Mouse (Mus musculus) G1E (cell line): ENCODE data around the gene Il17c. TPM values are rescaled to one million over a fixed set of nuclear protein-coding genes. Genes with fewer than 3 reads are reported as not detected.

Experiments used
- ATAC-seq: 2 replicates; pipeline ENCODE4 v1.8.0; 2016; ENCODE audit warnings: mild to moderate bottlenecking; ENCODE audit not compliant: insufficient number of reproducible peaks, poor library complexity, low FRiP score, severe bottlenecking; ENCODE audit errors: extremely low read depth
- DNase-seq: peaks from one replicate; pipeline ENCODE4 v3.0.0; 2012; ENCODE audit warnings: low spot score
- H3K27me3 ChIP-seq: 2 replicates; pipeline ENCODE4 v1.6.1; 2012; ENCODE audit warnings: mild to moderate bottlenecking, low read length, inconsistent platforms; ENCODE audit not compliant: insufficient read depth
- H3K36me3 ChIP-seq: replicated peaks from 2 replicates; pipeline ENCODE3; 2012; ENCODE audit warnings: mild to moderate bottlenecking, inconsistent platforms
- H3K4me1 ChIP-seq: 2 replicates; pipeline ENCODE4 v1.6.1; 2012; ENCODE audit warnings: low read depth, low read length, inconsistent platforms, mixed read lengths; ENCODE audit not compliant: insufficient read depth
- H3K4me3 ChIP-seq: 2 replicates; pipeline ENCODE4 v1.5.1; 2012; ENCODE audit warnings: low read depth, mild to moderate bottlenecking, inconsistent platforms, low read length, moderate library complexity, mixed read lengths
- H3K9me3 ChIP-seq: replicated peaks from 2 replicates; pipeline ENCODE4 v1.6.1; 2012; ENCODE audit warnings: inconsistent platforms
- CTCF ChIP-seq: IDR thresholded peaks from 2 replicates; pipeline ENCODE4 v1.5.1; 2012; ENCODE audit warnings: low read depth, low read length, inconsistent platforms, mixed read lengths
- GATA1 ChIP-seq: IDR thresholded peaks from 2 replicates; pipeline ENCODE4 v1.6.1; 2012; ENCODE audit warnings: borderline replicate concordance, low read length, inconsistent platforms, mixed read lengths
- GATA2 ChIP-seq: IDR thresholded peaks from 2 replicates; pipeline ENCODE4 v1.6.1; 2012; ENCODE audit warnings: low read depth, low read length, inconsistent platforms, borderline replicate concordance
- POLR2AphosphoS5 ChIP-seq: IDR thresholded peaks from 2 replicates; pipeline ENCODE4 v1.6.1; 2012; ENCODE audit warnings: low read depth, low read length, inconsistent platforms; ENCODE audit not compliant: insufficient replicate concordance
- TAL1 ChIP-seq: conservative IDR thresholded peaks from 2 replicates; pipeline ENCODE4 v1.6.1; 2012; ENCODE audit warnings: low read depth, low read length, inconsistent platforms, mixed read lengths
- polyA plus RNA-seq: library from polyadenylated mRNA; stranded (reverse); fragments of >175 nt; gene quantifications from 2 replicates; pipeline ENCODE4 v1.2.3, GENCODE M21; 2012
- total RNA-seq, 2 experiments: library from RNA; stranded (forward) in 1 of 2; stranded (reverse) in 1 of 2; fragments of 200-1000 nt in 1 of 2; fragments of >200 nt in 1 of 2; fragmentation: Nextera tagmentation in 1 of 2; gene quantifications; 2 replicates each; pipeline ENCODE4 v1.2.3; 2014 to 2017

Gene Il17c
- total and polyA plus RNA-seq, 3 experiments: not detected

DNA sequence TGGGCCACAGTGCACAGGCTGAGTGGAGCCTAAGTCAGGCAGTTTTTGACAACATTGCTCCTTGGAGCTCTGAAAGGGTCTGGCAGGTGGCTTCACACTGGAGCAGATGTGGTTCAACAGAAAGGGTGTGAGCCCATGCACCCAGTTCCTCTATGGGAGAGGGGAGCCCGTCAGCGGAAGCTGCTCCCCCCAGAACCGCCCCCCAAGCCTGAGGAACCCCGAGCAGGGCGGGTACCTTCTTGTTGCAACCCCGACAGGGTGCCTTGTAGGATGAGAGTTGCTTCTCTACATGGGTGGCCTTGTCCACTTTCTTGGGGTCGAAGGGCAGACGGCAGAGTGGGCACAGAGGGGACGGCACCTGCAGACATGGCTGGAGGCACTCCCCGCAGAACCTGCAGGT lies 48.1 kb downstream of the Il17c start:
- Histone ChIP-seq H3K27me3 (no peaks in the 10 kb centered on the region; the same call in 1 of the 2 replicates), H3K4me3 (no peak overlapping the region), H3K36me3 (peaks cover 89% of the 10 kb centered on the region), H3K4me1 (peaks cover 32% of the 10 kb centered on the region), H3K9me3 (no peaks in the 10 kb centered on the region)
- ATAC-seq (no peak), DNase-seq (no peak)
- no peak for TF ChIP-seq POLR2AphosphoS5
- TF ChIP-seq GATA2: no peak
- TF ChIP-seq CTCF: no peak
- no peak for TF ChIP-seq GATA1
- TF ChIP-seq TAL1: no peak

DNA sequence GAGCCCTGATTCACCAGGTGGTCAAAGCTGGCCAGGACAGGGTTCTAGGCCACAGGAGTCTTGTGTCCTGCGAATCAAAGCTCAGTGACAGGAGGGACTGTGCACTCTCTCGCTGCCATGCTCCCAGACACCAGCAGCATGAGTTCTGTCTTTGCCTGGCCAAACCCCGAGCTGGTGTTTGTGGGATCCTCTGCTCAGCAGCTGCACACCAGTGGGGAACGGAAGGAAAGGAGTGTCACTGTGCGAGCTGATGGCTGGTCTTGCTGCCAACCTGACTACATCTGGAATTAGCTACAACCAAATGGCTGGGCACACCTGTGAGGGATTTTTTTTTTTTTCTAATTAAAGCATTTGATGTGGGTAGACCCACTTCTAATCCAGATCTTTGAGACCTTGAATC lies 48.9 kb downstream of the Il17c start:
- TF ChIP-seq POLR2AphosphoS5 (no peak), GATA2 (no peak), GATA1 (no peak), CTCF (no peak), TAL1 (no peak)
- Histone ChIP-seq H3K27me3 (no peaks in the 10 kb centered on the region; the same call in 1 of the 2 replicates), H3K4me1 (peaks cover 29% of the 10 kb centered on the region), H3K4me3 (no peak overlapping the region), H3K9me3 (no peaks in the 10 kb centered on the region), H3K36me3 (peaks cover 81% of the 10 kb centered on the region)
- no peak for ATAC-seq
- DNase-seq: no peak

Other genes starting within 250 kb of the Il17c start
- 254 and 292 TPM in 2 replicates for gene Zfpm1, start 139.9 kb upstream of the Il17c start, total RNA-seq (2014; fragmentation: Nextera tagmentation)
- gene Zfpm1, start 139.9 kb upstream of the Il17c start, total RNA-seq (2017): 53.1 and 54.4 TPM in 2 replicates
- gene Zfpm1, start 139.9 kb upstream of the Il17c start, polyA plus RNA-seq: 1,150 and 1,251 TPM in 2 replicates
- gene Trhr2, start 61.3 kb upstream of the Il17c start, total RNA-seq (2014; fragmentation: Nextera tagmentation): not detected in 2 replicates
- not detected in 2 replicates for gene Trhr2, start 61.3 kb upstream of the Il17c start, total RNA-seq (2017)
- gene Trhr2, start 61.3 kb upstream of the Il17c start, polyA plus RNA-seq: not detected in 2 replicates
- 40.3 and 45.8 TPM in 2 replicates for gene Zc3h18, start 45.4 kb upstream of the Il17c start, total RNA-seq (2014; fragmentation: Nextera tagmentation)
- gene Zc3h18, start 45.4 kb upstream of the Il17c start, total RNA-seq (2017): 52.7 and 58.4 TPM in 2 replicates
- gene Zc3h18, start 45.4 kb upstream of the Il17c start, polyA plus RNA-seq: 134 and 143 TPM in 2 replicates
- gene Cyba, start 10.9 kb downstream of the Il17c start, total RNA-seq (2014; fragmentation: Nextera tagmentation): 93.6 and 103 TPM in 2 replicates
- gene Cyba, start 10.9 kb downstream of the Il17c start, total RNA-seq (2017): 57.2 and 69.2 TPM in 2 replicates
- gene Cyba, start 10.9 kb downstream of the Il17c start, polyA plus RNA-seq: 368 and 426 TPM in 2 replicates
- 3.1 and 4.5 TPM in 2 replicates for gene Mvd, start 21.4 kb downstream of the Il17c start, total RNA-seq (2014; fragmentation: Nextera tagmentation)
- gene Mvd, start 21.4 kb downstream of the Il17c start, total RNA-seq (2017): 33.3 and 38.6 TPM in 2 replicates
- 25.8 and 26.4 TPM in 2 replicates for gene Mvd, start 21.4 kb downstream of the Il17c start, polyA plus RNA-seq
- not detected in 2 replicates for gene Snai3, start 38.7 kb downstream of the Il17c start, total RNA-seq (2014; fragmentation: Nextera tagmentation)
- gene Snai3, start 38.7 kb downstream of the Il17c start, total RNA-seq (2017): not detected in 2 replicates
- not detected in 2 replicates for gene Snai3, start 38.7 kb downstream of the Il17c start, polyA plus RNA-seq
- 28.0 and 45.3 TPM in 2 replicates for gene Rnf166, start 54.0 kb downstream of the Il17c start, total RNA-seq (2014; fragmentation: Nextera tagmentation)
- 18.6 and 29.4 TPM in 2 replicates for gene Rnf166, start 54.0 kb downstream of the Il17c start, total RNA-seq (2017)
- 29.5 and 33.3 TPM in 2 replicates for gene Rnf166, start 54.0 kb downstream of the Il17c start, polyA plus RNA-seq
- gene Ctu2, start 54.1 kb downstream of the Il17c start, total RNA-seq (2014; fragmentation: Nextera tagmentation): 10.9 and 18.3 TPM in 2 replicates
- gene Ctu2, start 54.1 kb downstream of the Il17c start, total RNA-seq (2017): 8.8 and 10.9 TPM in 2 replicates
- gene Ctu2, start 54.1 kb downstream of the Il17c start, polyA plus RNA-seq: 19.4 and 25.7 TPM in 2 replicates
- gene Piezo1, start 129.3 kb downstream of the Il17c start, total RNA-seq (2014; fragmentation: Nextera tagmentation): 77.0 and 95.3 TPM in 2 replicates
- 24.9 and 26.0 TPM in 2 replicates for gene Piezo1, start 129.3 kb downstream of the Il17c start, total RNA-seq (2017)
- gene Piezo1, start 129.3 kb downstream of the Il17c start, polyA plus RNA-seq: 69.6 and 79.4 TPM in 2 replicates
- 70.8 and 71.7 TPM in 2 replicates for gene Cdt1, start 146.0 kb downstream of the Il17c start, total RNA-seq (2014; fragmentation: Nextera tagmentation)
- 46.9 and 49.9 TPM in 2 replicates for gene Cdt1, start 146.0 kb downstream of the Il17c start, total RNA-seq (2017)
- 375 and 441 TPM in 2 replicates for gene Cdt1, start 146.0 kb downstream of the Il17c start, polyA plus RNA-seq
- 110 and 112 TPM in 2 replicates for gene Aprt, start 154.9 kb downstream of the Il17c start, total RNA-seq (2014; fragmentation: Nextera tagmentation)
- 100.0 and 146 TPM in 2 replicates for gene Aprt, start 154.9 kb downstream of the Il17c start, total RNA-seq (2017)
- 207 and 389 TPM in 2 replicates for gene Aprt, start 154.9 kb downstream of the Il17c start, polyA plus RNA-seq
- gene Galns, start 189.4 kb downstream of the Il17c start, total RNA-seq (2014; fragmentation: Nextera tagmentation): 5.0 and 6.0 TPM in 2 replicates
- 7.6 and 7.9 TPM in 2 replicates for gene Galns, start 189.4 kb downstream of the Il17c start, total RNA-seq (2017)
- 2.9 and 3.0 TPM in 2 replicates for gene Galns, start 189.4 kb downstream of the Il17c start, polyA plus RNA-seq
- 19.5 and 31.8 TPM in 2 replicates for gene Trappc2l, start 189.6 kb downstream of the Il17c start, total RNA-seq (2014; fragmentation: Nextera tagmentation)
- 32.2 and 40.4 TPM in 2 replicates for gene Trappc2l, start 189.6 kb downstream of the Il17c start, total RNA-seq (2017)
- gene Trappc2l, start 189.6 kb downstream of the Il17c start, polyA plus RNA-seq: 0.43 and 0.75 TPM in 2 replicates
- gene Pabpn1l, start 200.7 kb downstream of the Il17c start, total RNA-seq (2014; fragmentation: Nextera tagmentation): not detected in 2 replicates
- gene Pabpn1l, start 200.7 kb downstream of the Il17c start, total RNA-seq (2017): 0.11 TPM in 1 of 2 replicates, not detected in the other
- gene Pabpn1l, start 200.7 kb downstream of the Il17c start, polyA plus RNA-seq: not detected in 2 replicates